Mouse (Mus musculus): ENCODE results near the gene Inhbc. TPM values are rescaled to one million over a fixed set of nuclear protein-coding genes. Genes with fewer than 3 reads are reported as not detected.

The Inhbc gene
- polyA plus RNA-seq, 1 experiment from 2014 or later: not detected

- no peak for DNase-seq (ENCODE audit: low spot score)
Observed at GRCm38 (mm10) chr10:127352187-127352586, 18.0 kb downstream of the Inhbc start.

DNA sequence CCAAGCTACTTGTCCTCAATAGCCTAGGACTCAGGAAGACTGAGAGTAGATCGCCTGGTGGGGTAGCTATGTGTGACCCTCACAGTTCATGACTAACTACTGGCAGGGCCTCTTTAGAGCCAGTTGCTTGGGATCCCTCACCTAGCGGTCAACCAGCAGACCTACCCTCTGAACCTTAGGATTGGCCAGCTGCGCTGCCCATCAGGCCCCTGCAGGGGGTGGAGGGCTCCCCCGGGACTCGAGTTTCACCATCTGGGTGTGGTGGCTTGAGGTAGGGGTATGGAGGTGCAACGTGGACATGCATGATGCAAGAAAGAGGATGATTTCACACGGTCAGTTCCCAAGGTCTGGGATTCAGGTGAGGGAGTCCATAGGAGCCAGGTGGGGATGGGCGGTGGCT is 18.5 kb downstream of the Inhbc start:
- DNase-seq (ENCODE audit: low spot score): no peak

DNA sequence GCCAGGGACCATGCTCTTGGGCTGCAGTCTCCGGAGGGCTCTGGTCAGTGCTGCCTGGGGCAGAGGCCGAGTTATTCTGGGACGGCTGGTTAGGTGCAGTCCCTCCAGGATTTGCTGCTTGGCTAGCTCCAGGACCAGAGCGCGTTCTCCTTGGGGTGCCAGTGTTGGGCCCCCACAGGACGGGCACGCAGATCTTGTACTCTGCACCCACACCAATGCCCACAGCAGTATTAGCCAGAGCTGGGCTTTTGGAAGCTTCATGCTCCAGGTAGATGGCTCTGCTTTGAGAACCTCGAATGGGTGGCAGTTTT is 19.0 kb downstream of the Inhbc start:
- DNase-seq (ENCODE audit: low spot score): no peak

DNA sequence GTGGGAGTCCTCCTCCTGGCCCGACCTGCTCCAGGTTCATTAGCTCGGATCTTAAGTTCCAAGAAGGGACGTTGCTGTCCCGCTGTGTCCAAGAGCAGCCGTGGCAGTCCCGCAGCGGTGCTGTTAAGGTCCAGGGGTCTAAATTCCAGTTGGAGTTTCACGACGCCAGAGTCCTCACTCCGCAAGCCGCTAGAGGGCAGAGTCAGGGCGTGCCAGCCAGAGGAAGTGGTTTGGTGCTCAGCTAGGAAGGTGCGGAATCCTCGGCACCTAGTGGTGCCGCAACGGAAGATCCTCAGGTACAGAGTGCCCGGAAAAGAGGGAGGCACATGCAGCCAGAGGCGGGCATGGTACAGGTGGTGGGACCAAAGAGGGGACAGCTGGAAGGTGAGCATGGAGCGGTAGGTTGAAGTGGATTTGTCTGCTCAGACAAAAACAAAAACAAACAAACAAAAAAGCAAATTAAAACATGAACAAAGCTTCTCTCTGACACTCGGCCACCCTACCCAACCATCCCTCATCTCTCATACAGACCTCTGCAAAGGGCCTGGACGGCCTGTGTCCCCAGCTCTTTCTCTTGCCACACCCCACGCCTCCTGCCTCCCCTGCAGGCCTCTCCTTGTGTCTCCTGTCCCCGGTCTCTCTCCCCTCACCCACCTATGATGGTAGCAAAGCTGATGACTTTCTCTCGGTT is 19.5 kb downstream of the Inhbc start:
- DNase-seq (ENCODE audit: low spot score): peak; percentile 84

DNA sequence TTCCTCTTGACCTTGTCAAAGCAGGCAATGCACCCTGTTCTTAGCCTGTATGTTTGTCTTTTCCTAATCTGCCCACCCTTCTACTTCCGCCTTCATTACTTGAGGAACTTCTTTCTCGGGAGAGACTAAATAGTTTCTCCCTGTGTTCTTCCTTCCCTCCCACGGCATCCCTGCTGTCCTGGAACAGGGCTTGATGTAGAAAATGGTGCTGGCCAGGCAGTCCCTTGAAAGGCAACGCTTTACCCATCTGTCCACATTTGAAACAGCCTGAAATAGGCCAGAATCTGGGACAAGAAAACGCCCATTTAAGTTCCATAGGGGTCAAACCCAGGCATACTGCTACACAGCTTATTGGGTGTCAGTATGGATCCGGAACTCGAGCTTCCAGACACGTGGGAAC is 20.4 kb downstream of the Inhbc start:
- no peak for DNase-seq (ENCODE audit: low spot score)

DNA sequence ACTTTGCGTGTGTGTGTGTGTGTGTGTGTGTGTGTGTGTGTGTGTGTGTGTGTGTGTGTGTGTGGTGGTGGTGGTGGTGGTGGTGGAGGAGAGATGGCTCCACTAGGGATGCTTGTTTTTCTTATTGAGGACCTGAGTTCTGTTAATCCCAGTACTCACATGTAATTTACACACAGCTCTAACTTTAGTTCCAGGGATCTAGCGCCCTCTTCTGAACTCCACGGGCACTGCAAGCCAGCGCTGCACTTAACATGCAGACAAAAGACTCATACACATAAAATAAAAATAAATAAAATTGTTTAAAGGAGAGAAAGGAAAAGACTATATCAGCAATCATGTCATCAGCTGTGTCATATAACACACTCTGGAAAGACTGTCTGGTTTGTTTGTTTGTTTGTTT is 21.3 kb downstream of the Inhbc start:
- peak; percentile 41 for DNase-seq (ENCODE audit: low spot score)

GRCm38 (mm10) chr10:127346173-127346572 is 24.1 kb downstream of the Inhbc start:
- DNase-seq (ENCODE audit: low spot score): no peak

DNA sequence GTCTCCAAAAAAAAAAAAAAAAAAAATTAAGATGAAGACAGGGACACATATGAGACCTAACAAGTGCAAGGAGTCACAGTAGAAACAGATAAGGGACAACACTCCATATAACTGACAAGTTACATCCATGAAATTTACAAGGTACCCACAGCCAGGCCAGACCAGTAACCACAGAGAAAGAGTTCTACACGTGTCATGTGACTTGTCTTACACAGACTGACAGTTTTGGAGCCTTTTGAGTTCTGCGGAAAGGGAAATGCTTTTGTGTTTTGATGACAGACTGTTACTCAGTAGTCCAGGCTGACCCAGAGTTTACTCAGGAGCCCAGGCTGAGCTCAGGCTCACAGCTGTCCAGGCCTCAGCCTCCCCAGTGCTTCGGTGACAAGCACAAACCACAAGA is 27.2 kb downstream of the Inhbc start:
- no peak for DNase-seq (ENCODE audit: low spot score)

DNA sequence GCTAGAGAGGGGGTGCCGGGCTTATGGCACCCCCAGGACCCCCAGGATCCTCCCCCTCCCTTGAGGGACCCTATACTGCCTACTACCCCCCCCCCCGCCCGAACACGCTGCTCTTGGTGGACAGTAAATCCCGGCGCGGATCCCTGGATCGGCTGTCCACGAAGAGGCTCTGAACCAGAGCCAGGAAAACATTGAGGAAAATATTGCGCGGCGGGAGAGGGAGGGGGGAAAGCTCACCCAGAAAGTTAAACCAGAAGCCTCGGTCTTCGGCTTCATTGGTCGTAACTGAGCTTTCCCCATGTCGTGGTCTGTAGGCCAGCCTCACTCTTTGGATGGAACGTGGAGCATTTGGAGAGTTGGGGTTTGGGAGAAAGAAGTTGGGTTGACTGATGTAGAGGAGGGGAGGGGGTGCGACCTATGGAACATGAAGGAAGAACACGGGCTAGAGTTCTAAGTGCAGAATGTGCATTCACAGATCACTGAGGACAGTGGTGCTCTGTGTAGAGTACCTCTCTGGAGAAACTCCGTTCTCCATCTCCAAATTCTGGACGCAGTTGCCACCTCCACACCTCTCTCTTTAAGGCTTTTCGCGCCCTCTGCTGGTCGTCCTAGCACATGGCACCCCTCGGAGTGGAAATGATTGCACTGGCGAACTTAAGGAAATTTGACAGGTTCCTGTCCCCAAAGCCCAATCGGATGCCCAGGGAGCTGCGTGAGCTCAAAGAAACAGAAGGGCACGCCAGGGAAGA is 28.2 kb downstream of the Inhbc start, which contains the start of gene Gli1:
Gene Gli1, minus strand, starts transcription at position 84 of the 749 bp plus-strand sequence.
- DNase-seq (ENCODE audit: low spot score): peak; percentile 86

- DNase-seq (ENCODE audit: low spot score): no peak
Observed at GRCm38 (mm10) chr10:127341360-127341690, 28.9 kb downstream of the Inhbc start.

DNA sequence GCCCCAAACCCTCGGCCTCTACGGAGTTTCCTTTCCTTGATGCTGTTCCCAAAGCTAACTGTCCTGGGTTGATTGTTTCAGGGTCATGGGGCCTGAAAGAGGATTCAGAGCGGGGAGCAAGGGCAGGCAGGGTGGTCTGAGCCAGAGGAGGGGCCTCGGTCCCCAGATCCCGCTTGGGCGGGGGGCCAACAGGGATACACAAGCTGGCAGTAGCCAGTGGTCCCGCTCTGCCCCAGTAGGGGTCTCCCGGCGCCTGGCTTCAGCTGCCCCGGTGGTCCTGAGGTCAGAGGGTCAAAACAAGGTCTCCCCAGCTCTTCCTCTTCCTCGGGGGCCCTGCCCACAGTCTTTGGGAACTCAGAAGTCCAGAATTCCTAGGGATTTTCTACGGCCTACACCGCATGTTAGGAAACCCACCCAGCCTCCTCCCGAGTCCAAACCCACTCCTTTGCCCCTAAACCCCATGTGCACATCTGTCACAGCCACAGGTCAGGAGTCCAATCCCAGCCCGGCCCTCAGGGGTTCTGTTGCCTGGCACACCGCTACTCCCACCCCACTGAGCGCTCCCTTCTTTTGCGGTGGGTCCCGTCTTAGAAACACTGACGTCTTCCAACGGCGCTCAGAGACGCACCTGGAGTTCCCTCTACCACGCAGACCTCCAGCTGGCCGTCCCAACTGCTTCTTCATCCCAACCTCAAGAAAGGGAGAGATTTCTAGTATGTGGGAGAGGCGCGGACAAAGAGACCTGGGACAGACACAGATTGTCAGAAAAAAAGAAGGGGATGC is 29.5 kb downstream of the Inhbc start:
- no peak for DNase-seq (ENCODE audit: low spot score)

GRCm38 (mm10) chr10:127339683-127340576 is 30.3 kb downstream of the Inhbc start:
- DNase-seq (ENCODE audit: low spot score): no peak

- peak; percentile 88 for DNase-seq (ENCODE audit: low spot score)
Observed at GRCm38 (mm10) chr10:127338930-127339682, 31.1 kb downstream of the Inhbc start.

DNA sequence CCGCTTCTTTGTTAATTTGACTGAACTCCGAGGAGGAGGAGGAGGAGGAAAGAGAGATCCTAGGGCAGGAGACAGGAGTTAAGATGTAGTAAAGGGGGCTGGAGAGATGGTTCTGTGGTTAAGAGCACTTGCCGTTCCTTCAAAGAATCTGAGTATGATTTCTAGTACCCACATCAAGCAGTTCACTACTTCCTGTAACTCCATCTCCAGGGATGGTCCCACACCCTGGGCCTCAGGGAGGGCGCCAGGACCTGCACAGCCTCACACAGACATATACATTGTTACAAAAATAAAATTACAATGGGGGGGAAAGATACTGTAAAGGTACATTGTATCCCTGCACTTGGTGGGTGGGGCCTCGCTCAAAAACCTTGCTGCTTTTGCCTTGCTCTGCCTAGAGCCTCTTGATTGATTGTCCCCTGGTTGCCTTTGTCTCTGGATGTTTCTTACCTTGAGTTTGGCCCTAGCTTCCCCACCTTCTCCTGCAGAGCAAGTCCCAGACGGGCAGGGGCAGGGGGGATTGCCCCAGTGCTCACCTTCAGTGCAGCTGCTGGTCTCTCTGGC is 32.6 kb downstream of the Inhbc start:
- no peak for DNase-seq (ENCODE audit: low spot score)

- DNase-seq (ENCODE audit: low spot score): no peak
Observed at GRCm38 (mm10) chr10:127336952-127337351, 33.3 kb downstream of the Inhbc start.

GRCm38 (mm10) chr10:127335271-127335670 is 35.0 kb downstream of the Inhbc start:
- no peak for DNase-seq (ENCODE audit: low spot score)

DNA sequence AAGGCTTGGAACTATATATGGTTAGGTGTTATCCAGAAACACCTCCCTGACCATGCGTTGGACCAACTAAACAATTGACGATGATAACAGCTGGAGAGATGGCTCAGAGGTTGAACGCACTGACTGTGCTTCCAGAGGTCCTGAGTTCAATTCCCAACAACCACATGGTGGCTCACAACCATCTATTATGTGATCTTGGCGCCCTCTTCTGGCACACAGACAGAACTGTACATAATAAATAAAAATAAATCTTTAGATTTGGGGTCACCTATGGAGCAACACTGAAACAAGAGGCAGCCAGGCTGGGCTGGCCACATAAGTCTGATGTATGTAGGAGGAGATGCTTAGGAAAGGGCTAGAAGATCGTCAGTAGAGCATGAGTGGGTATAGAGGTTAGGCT is 37.1 kb downstream of the Inhbc start:
- no peak for DNase-seq (ENCODE audit: low spot score)

GRCm38 (mm10) chr10:127332211-127332874 is 37.9 kb downstream of the Inhbc start:
- DNase-seq (ENCODE audit: low spot score): no peak

GRCm38 (mm10) chr10:127330212-127330611 is 40.0 kb downstream of the Inhbc start:
- no peak for DNase-seq (ENCODE audit: low spot score)

Measured in thymus, postnatal 0 days (tissue).